Mouse (Mus musculus) heart, embryonic 11.5 days (tissue): ENCODE measurements around the gene Fmnl3. TPM values are rescaled to one million over a fixed set of nuclear protein-coding genes. Genes with fewer than 3 reads are reported as not detected.
"Not testable (repeated sequence)": the region's sequence is repeated elsewhere in the genome, so short reads cannot be mapped to it uniquely, and the experiment has no call there.

Source experiments
- ATAC-seq: fragments of 200-750 bp; cut with Nextera tagmentation; replicated peaks from 2 replicates; pipeline ENCODE4 v1.8.0; 2017; ENCODE audit warnings: moderate library complexity; ENCODE audit not compliant: insufficient number of reproducible peaks, low FRiP score, low TSS enrichment
- H3K27ac ChIP-seq: fragments of 300-500 bp; sonication (generic); 2 replicates; pipeline ENCODE4 v1.5.1; 2014; ENCODE audit warnings: mild to moderate bottlenecking, low read depth, low read length
- H3K27me3 ChIP-seq: fragments of 300-500 bp; sonication (generic); 2 replicates; pipeline ENCODE4 v1.6.1; 2014; ENCODE audit warnings: mild to moderate bottlenecking, low read length, mixed read lengths; ENCODE audit not compliant: control insufficient read depth, insufficient read depth
- H3K36me3 ChIP-seq: fragments of 300-500 bp; sonication (generic); 2 replicates; pipeline ENCODE4 v1.6.1; 2014; ENCODE audit warnings: mild to moderate bottlenecking, low read length, moderate library complexity, mixed read lengths; ENCODE audit not compliant: control insufficient read depth, insufficient read depth
- H3K4me1 ChIP-seq: fragments of 300-500 bp; sonication (generic); 2 replicates; pipeline ENCODE4 v1.6.1; 2014; ENCODE audit warnings: low read length; ENCODE audit not compliant: control insufficient read depth, insufficient read depth
- H3K4me2 ChIP-seq: fragments of 300-500 bp; sonication (generic); 2 replicates; pipeline ENCODE4 v1.6.1; 2014; ENCODE audit warnings: mild to moderate bottlenecking, moderate library complexity
- H3K4me3 ChIP-seq: fragments of 300-500 bp; sonication (generic); 2 replicates; pipeline ENCODE4 v1.5.1; 2014; ENCODE audit warnings: low read depth, low read length
- H3K9ac ChIP-seq: fragments of 300-500 bp; sonication (generic); 2 replicates; pipeline ENCODE4 v1.6.1; 2014; ENCODE audit warnings: mild to moderate bottlenecking, low read depth, low read length, moderate library complexity
- H3K9me3 ChIP-seq: fragments of 300-500 bp; sonication (generic); replicated peaks from 2 replicates; pipeline ENCODE4 v1.6.1; 2016; ENCODE audit warnings: low read length; ENCODE audit not compliant: control insufficient read depth
- WGBS: fragments of 180-500 bp; shearing (Covaris S2); extraction: QIAGEN DNeasy Blood & Tissue Kit; methylation state at CpG from one replicate; pipeline ENCODE4 v1.1.7; 2014; ENCODE audit not compliant: insufficient replicate concordance; 5-methylcytosine and 5-hydroxymethylcytosine counted together
- polyA plus RNA-seq: library from polyadenylated mRNA; unstranded; fragments of >200 nt; fragmentation: Nextera tagmentation; extraction: Ambion mirVana; gene quantifications from 2 replicates; pipeline ENCODE4 v1.2.1, GENCODE M21; 2014

Gene Fmnl3
- polyA plus RNA-seq, 1 experiment from 2014 or later: 11.4 TPM

- Histone ChIP-seq H3K36me3 (no peaks in the 10 kb centered on the region), H3K4me1 (peaks cover 35% of the 10 kb centered on the region), H3K9ac (peak within 1 kb of the TSS; percentile 92), H3K9me3 (no peaks in the 10 kb centered on the region), H3K27me3 (no peaks in the 10 kb centered on the region), H3K4me3 (peak within 1 kb of the TSS; percentile 90), H3K27ac (peak within 1 kb of the TSS; percentile 80), H3K4me2 (peak within 1 kb of the TSS; percentile 94)
- WGBS: under 1% methylated on average over 50 of the region's 51 CpGs
- peak; percentile 99 for ATAC-seq
Observed at GRCm38 (mm10) chr15:99392486-99393385, 22.5 kb upstream of the Fmnl3 start, which contains the start of gene Tmbim6. Gene Tmbim6, plus strand, starts transcription at chr15:99392882.

DNA sequence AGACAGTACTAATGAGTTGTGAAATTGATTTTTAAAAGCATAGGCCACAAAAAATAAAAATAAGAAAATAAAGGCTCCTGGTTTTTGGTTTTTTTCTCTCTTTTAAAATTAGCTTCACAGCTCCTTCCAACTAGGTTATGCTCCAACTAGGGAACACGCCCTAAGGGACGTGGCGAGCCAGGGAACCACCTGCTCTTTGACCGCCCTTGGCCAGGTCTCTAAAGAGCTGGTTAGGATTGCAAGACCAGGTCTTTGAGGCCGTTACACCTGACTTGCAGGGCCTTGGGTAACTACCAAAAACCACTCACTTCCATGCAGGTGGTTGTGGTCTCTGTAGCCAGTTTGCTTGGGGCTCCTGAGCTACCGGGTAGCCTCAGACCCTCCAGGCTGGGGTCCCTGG is 21.7 kb upstream of the Fmnl3 start:
- Histone ChIP-seq H3K36me3 (no peaks in the 10 kb centered on the region), H3K4me1 (peaks cover 33% of the 10 kb centered on the region), H3K4me2 (peak overlapping the region; percentile 67), H3K27ac (peak overlapping the region; percentile 43), H3K9me3 (no peaks in the 10 kb centered on the region), H3K4me3 (peak overlapping the region; percentile 90), H3K27me3 (no peaks in the 10 kb centered on the region), H3K9ac (no peak overlapping the region)
- 80% methylated on average over 6 of the region's 6 CpGs for WGBS
- no peak for ATAC-seq

GRCm38 (mm10) chr15:99390472-99391401 is 20.5 kb upstream of the Fmnl3 start:
- WGBS: 36% methylated on average over 7 of the region's 7 CpGs
- H3K36me3 ChIP-seq: no peaks in the 10 kb centered on the region
- no peaks in the 10 kb centered on the region for H3K27me3 ChIP-seq
- no peak overlapping the region for H3K4me3 ChIP-seq
- H3K9ac ChIP-seq: no peak overlapping the region
- H3K4me2 ChIP-seq: no peak overlapping the region
- no peak overlapping the region for H3K27ac ChIP-seq
- ATAC-seq: no peak
- no peaks in the 10 kb centered on the region for H3K9me3 ChIP-seq
- peaks cover 21% of the 10 kb centered on the region for H3K4me1 ChIP-seq

GRCm38 (mm10) chr15:99387976-99388375 is 17.7 kb upstream of the Fmnl3 start:
- Histone ChIP-seq H3K9ac (no peak overlapping the region), H3K27me3 (no peaks in the 10 kb centered on the region), H3K4me3 (no peak overlapping the region), H3K9me3 (no peaks in the 10 kb centered on the region), H3K4me1 (peaks cover 5% of the 10 kb centered on the region), H3K4me2 (no peak overlapping the region), H3K36me3 (no peaks in the 10 kb centered on the region), H3K27ac (no peak overlapping the region)
- no peak for ATAC-seq
- 70% methylated on average over 4 of the region's 4 CpGs for WGBS

GRCm38 (mm10) chr15:99386796-99387195 is 16.5 kb upstream of the Fmnl3 start:
- H3K27me3 ChIP-seq: no peaks in the 10 kb centered on the region
- no peak overlapping the region for H3K4me3 ChIP-seq
- no peak overlapping the region for H3K9ac ChIP-seq
- H3K4me1 ChIP-seq: no peaks in the 10 kb centered on the region
- no peak for ATAC-seq
- H3K4me2 ChIP-seq: no peak overlapping the region
- no peaks in the 10 kb centered on the region for H3K9me3 ChIP-seq
- no peaks in the 10 kb centered on the region for H3K36me3 ChIP-seq
- H3K27ac ChIP-seq: no peak overlapping the region
- 74% methylated on average over 3 of the region's 3 CpGs for WGBS

GRCm38 (mm10) chr15:99386110-99386509 is 15.8 kb upstream of the Fmnl3 start:
- H3K4me1 ChIP-seq, ATAC-seq: not testable (repeated sequence)

DNA sequence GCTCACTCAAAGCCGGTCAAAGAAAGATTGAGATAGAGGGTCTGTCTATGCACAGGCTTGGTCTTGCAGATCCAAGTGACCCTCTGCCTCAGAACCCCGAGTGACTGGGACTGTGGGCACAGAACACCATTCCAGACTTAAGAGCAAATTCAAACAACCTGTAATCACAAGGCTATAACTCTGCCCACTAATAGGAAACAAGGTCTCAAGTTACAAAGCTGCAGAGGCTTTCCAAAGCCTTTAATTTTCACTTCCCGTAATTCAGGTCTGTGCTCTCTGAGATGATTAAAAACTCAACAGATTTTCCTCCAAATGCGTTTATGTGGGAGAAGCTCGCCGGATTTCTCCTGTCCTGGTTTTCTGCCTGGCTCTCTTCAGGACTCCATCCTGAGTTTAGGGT is 13.8 kb upstream of the Fmnl3 start:
- Histone ChIP-seq H3K36me3 (no peaks in the 10 kb centered on the region), H3K27ac (no peak overlapping the region), H3K9ac (no peak overlapping the region), H3K4me3 (no peak overlapping the region), H3K9me3 (no peaks in the 10 kb centered on the region), H3K27me3 (no peaks in the 10 kb centered on the region), H3K4me1 (no peaks in the 10 kb centered on the region), H3K4me2 (no peak overlapping the region)
- WGBS: 57% methylated on average over 6 of the region's 6 CpGs
- no peak for ATAC-seq

More at GRCm38 (mm10) chr15:99386110-99386509, 15.8 kb upstream of the Fmnl3 start:
- WGBS: 56% methylated on average over 3 of the region's 3 CpGs
- H3K4me2 ChIP-seq, H3K9ac ChIP-seq, H3K4me3 ChIP-seq, H3K9me3 ChIP-seq, H3K36me3 ChIP-seq, H3K27me3 ChIP-seq, H3K27ac ChIP-seq: not testable (repeated sequence)

GRCm38 (mm10) chr15:99382893-99383292 is 12.6 kb upstream of the Fmnl3 start:
- Histone ChIP-seq H3K27ac (no peak overlapping the region), H3K9ac (no peak overlapping the region), H3K36me3 (no peaks in the 10 kb centered on the region), H3K4me3 (no peak overlapping the region), H3K27me3 (no peaks in the 10 kb centered on the region), H3K4me1 (no peaks in the 10 kb centered on the region), H3K9me3 (0 out of 2 replicates have a peak, but pooled peaks cover 2% of the 10 kb centered on the region), H3K4me2 (no peak overlapping the region)
- no peak for ATAC-seq
